Mouse (Mus musculus) spleen, postnatal 10 days (tissue): Measurements from ENCODE around the gene Dusp23.

Experiments
- DNase-seq, 2 experiments: peaks; one replicate each; pipeline ENCODE4 v3.0.0; 2021 to 2022; ENCODE audit warnings: low spot score in 2 of 2

The Dusp23 gene

DNA sequence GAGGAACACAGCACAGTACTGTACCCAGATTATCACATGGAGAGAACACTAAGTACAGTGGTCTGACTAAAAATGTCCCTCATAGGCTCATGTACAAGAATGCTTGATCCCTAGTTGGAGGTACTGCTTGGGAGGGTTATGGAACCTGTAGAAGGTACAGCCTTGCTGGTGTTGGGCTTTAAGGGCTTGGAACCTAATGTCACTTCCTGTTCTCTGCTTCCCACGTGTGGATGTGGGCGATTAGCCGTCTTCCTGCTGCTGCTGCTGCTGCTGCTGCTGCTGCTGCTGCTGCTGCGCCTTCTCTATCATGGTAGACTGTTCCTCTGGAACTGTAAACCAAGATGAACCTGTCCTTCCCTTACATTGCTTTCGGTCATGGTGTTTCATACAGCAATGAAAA lies 9.2 kb downstream of the Dusp23 start:
- DNase-seq: no peak

DNA sequence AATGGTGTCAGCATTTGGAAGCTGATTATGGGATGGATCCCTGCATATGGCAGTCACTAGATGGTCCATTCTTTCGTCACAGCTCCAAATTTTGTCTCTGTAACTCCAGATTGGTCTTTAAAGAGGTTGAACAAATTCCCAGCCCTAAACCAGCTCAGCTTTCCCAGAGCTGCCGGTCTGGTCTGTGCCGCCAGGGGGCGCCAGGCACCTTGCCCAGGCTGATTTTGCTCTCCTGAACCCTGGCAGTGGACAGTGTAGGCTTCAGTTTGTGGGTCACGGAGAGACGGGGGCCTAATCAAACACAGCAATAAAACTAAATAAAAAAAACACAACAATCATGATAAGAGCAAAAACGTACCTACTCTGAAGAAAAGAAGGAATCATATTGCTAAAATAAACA lies 13.5 kb downstream of the Dusp23 start:
- DNase-seq: peak; percentile 36 to 73

DNA sequence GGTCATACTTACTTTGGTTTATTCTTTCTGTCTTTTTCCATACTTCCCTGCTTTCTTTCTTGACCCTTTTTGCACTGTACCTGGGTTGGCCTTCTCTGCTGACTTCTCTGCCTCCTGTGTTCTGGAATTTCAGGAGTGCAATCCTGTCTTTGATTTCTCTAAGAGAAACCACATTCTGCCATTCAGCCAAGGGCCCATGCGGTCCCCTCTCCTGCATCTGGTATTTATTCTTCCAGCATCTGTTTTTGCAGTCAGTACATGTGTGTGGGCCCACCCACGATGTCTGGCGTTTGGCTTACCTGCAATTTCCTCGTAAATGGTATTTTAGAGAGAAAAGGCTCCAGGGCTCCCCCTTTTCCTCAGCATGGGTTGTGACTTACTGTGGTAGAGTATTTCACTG lies 14.6 kb downstream of the Dusp23 start:
- no peak for DNase-seq

DNA sequence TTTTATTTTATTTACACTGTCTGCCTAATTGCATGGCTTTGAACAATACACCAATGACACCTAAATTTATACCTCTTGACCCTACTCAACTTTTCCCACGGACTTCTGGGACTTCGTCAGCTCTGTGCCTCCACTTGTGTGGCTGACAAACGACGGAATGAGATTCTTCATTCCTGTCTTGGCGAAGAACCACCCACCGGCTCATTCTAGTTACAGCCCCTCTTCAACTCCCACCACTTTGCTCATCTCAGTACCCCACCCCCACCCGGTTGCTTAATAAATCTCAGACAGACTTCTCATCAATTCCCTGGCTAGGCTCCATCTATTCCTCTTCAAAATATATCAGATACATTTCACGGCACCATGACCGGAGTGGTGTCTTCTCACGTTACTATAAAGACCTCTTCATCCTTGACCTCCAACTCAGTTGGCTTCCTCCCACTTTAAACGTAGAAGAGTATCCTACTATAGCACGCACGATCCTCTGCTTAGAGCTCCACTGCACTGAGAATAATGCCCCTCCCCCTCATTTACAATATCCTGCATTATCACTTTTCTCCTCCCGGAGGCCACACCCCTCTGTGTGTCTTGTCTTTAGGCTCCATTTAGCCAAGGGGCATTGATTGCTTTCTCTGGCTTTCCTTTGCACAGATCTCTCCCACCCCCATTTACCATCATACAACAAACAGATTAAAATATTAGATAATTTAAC lies 15.2 kb downstream of the Dusp23 start:
- DNase-seq: no peak

DNA sequence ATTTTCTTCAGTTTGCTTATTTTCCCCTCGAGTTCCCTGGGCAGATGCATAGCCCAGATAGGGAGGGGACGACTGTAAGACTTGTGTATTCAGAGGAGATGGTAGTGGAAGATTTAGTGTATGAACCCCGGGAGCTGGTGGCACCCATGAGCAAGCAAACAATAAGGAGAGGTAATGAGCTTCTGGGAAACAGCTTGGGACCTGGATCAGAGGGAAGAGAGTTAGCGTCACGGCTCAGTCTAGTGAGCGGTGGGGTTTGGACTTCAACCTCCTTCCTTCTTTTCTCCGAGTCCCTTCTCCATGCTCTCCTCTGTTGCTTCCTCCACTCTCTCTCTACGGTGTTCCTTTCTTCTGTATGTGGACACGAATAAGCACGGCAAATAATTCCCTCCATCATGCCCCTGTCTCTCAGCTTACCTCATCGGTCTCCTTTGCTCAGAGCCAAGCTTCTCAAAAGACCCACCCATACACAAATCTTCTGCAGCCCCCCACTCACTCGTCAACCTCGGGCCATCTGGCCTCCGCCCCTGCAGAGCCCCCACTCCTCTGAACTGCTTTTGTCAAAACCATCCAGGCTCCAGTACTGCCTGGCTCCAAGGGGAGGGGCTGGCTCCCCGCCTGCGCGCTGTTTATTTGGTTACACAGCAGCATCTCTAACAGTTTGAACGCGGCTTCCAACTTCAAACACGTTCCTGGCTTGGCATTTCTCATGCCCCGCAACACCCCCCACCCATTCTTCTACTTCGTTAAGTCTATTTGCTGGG lies 16.0 kb downstream of the Dusp23 start:
- DNase-seq: no peak

DNA sequence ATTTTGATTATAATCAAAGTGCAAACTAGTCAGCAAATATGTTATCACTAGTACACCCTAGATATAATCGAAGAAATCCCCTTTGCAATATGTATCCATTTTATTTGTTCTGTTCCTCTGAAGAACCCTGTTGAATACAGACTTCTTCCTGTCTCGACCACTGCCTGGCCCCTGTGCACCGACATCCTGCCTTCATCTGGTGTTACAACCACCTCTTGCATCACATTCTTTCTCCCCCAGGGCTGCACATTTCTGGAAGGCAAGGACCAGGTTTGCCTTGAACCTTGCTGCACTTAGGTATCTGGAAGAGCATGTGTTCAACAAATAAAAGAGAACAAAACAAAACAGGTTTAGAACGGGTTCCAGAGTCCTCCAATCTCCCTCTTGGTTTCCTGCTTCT lies 17.4 kb downstream of the Dusp23 start:
- no peak for DNase-seq

DNA sequence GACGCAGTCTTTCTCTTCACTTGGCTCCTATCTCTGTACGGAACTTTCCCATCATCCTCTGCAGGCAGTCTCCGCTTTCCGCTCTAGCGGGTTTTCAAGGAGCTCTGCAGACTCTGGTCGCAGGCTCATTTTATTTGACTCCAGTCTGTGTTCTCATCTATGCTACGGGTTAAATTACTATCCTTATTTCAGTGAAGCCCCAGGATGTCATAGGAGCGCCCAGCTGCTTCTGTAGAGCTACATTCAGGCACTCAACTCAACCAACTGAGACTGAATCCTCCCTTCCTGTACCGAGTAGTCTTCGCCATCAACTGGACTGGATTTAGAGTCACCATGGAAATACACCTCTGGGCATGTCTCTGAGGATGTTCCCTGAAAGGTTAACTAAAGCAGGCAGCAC lies 18.1 kb downstream of the Dusp23 start:
- no peak for DNase-seq

DNA sequence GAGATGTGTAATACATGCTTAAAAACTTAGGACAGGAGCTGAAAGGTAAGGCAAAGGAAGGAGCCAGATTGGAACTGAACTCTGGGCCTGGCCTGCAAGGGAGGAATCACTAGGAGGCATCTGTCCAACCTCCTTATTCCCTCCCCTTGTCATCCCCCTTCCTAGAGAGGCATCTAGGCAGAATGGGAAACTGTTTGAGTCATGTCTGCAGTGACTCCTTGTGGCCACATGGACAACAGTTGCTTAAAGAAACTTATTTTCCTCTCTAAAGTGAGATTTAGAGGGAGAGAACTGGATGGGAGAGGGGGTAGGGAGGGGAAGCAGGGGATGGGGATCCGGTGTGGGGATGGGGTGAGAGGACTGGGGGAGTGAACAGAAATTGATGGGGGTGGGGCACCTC lies 20.0 kb downstream of the Dusp23 start:
- no peak for DNase-seq

DNA sequence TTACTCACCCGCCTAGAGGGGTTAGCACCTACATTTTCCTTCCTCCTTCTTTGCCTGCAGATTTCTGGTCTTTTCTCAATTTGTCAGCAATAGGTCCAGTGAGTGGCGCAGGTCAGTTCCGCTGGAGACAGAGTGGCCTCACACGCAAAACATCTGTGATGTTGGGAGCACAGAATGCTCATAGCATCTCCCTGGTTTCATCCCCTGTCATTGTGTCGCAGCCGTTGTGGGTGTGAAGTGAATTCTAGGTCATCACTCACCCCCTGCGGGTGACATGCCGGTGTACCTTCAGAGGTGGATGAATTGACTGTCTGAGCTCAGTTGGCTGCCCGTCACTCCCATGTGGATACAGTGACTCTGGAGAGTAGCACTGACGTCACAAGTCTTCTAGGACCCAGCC lies 21.5 kb downstream of the Dusp23 start:
- DNase-seq: no peak

DNA sequence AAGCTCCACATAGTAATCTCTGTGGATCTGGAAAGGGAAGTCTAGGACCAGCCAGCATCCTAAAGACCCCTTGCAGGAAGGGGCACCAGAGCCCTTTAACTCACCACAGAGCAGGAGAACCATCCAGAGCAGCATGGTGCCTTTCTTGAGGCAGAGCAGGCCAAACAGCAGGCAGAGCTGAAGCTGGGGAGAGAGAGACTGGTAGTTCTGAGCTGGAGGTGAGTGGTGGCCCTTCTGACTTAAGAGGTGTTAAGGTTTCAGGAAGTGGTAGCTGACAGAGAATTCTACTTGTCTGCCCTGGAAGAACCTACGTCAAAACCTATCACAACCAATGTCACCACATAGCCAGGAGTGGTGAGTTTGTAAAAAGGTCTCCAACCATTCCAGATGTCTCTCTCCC lies 30.4 kb downstream of the Dusp23 start, which contains the start of gene Fcrl6:
TSS of gene Fcrl6 (minus strand) at position 226 of the 400 bp plus-strand sequence.
- DNase-seq: no peak

DNA sequence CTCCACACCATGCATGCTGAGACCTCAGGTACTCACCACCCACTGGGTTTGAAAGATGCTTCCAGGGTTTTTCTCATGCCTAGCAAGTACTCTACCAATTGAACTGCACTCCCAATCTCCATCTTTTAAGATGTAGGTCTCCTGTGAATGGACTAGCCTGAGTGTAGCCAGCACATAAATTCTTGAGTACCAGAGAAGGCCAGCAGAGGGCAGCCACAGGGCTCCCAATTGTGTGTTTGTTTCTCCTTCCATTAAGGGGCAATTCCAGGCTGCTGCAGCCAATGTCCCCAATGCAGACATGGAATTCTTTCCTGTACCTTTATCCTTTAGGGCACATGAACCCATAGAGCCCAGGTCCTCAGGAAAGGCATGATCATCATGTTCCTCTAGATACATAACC lies 38.3 kb downstream of the Dusp23 start:
- peak in 1 of 2 experiments; percentile 38 for DNase-seq

DNA sequence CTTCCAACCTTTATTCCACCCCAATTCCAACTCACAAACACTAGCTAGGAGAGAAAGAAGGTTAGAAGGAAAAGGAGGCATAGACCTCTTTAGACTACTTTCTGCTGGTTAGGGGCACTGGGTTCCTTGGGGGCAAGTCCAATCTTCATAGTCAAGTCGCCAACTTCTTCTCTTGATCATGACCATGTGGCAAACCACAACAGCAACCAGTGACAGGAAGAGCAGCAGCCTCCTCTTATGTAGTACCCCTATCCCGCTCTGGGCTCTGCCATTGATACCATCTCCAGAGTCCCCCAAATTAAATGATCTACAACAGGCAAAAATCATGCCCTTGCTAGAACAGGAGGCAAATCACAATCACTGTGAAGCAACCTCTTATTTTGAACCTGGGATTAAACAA lies 38.8 kb downstream of the Dusp23 start:
- DNase-seq: no peak

DNA sequence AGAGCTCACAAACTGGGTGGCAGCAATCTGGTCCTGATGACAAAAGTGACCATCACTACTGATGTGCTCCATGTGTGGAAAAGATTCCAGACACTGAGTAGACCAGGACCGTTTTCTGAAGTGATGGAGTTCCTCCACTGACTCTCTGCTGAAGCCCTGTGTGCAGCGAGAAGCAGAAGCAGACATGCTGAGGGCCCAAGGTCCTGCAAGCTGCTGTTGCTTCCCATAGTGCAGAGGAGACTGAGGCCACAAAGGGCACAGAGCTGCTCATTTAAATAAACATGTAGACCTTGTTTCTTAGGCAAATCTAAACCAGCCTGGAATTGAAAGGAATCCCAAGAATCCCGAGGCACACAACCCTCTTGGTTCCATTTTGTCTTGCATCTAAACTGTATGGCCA lies 39.4 kb downstream of the Dusp23 start:
- DNase-seq: no peak

DNA sequence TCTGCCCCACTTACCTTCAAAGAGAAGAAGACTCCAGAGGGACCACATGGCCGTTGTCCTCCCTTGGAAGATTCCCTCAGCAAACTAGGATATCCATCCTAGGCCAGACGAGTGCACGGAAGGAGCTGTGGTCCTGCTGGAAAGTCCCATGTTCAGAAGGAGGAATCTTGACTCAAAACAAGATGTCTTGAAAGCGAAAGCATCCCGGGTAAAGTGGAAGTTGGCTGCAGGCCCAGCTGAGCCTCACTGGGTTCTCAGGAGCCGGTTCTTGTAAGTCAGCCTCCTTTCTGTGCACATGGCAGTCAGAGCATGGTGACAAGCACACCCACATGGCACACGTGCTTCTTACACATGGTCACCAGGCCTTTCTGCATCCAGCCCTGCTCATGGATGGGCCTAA lies 42.4 kb downstream of the Dusp23 start, which contains the start of gene Slamf8:
TSS of gene Slamf8 (minus strand) at position 184 of the 400 bp plus-strand sequence.
- DNase-seq: peak in 1 of 2 experiments; percentile 30

DNA sequence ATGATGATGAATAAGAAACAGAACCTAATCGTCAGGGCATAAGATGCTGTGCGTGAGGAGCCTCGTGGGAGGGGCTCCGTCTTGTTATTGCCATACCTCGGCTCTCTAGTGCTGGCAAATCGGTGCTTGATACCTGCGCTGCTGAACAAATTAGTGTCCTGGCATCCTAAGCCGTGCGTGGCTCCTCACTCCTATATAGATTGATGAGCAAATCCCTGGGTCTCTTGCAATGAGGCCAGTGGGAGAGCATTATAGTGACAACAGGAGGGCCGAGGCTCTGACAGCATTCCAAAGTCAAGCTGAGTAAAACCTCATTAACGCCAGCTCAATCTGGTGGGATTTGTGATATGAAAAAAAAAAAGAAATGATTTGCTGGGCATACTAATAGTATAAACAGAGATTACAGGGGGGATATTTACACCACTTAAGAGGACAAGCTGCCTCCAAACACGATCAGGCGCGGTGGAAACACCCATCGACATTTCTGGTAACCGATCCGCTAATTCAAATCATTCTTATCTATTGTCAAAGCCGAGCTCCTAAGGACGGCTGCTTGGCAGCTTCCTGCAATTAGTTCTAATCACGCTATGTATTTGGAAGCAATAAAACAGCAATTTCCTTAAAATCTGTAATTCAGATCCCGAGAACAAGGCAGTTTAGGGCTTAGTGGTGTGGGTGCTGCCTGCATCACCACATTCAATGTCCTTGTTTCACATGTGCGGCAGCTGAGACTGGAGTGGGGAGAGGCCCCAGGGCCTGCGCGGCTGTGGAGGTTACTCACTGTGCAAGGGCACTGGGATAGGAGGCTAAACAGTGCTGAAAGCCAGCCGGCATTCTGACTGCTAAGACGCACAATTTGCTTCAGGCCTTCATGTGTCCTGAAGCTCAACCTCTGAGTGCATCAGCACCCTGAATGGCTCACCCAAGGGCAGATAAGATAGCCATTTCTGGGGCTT lies 46.9 kb downstream of the Dusp23 start:
- no peak for DNase-seq

DNA sequence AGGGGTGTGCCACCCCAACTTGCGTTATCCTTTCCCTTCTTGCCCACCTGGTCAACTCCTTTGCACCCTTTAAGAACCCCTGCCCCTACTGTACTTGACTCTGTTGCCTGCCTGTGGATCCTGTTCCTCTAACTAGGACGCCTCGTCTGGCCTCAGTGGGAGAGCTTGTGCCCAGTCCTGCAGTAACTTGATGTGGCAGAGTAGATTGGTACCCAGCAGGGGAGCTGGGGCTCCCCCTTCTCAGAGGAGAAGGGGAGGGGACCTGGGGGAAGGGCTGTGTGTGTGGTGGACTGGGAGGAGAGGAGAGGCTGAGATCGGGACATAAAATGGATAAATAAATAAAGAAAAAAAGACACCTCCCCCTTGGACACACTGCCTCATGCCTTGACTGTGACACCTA lies 47.7 kb downstream of the Dusp23 start:
- DNase-seq: no peak

DNA sequence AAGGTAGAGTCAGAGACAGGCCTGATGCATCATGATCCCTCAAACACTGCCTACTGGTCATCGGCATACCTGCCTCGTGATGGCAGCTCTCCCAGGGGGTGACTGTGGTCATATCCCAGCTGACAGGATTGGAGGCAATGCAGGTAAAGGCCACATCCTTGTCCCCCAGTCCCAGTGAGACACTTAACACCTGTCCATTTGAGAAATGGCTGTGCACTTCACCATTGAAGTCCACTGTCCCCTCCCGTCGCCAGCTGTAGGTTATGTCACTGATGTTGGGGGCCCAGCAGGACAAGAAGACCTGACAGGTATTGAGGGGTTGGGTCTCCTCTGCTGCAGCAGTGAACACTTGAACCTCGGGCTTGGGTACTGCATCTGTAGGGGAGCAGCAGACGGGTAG lies 48.5 kb downstream of the Dusp23 start:
- no peak for DNase-seq

DNA sequence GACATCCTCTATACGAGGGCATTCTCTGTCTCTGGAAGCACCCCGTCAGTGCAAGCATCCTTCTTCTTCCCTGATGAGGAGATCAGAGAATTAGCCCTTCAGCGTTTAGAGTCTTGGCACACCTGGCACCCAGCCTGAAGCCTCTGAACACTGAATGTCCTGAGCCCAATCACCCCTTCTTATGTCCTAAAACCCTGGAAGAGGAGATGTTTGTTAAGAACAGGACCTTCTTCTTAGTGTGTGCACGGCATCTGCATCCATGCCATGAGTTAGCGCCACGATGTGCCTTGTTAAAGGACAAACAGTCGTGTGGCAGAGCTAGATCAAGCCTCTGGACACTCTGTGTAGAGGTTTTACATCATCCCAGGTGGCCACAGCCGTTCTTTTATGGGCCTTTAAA lies 50.3 kb downstream of the Dusp23 start:
- DNase-seq: no peak
